Mouse (Mus musculus): ENCODE measurements around the gene Gm9507. TPM values are rescaled to one million over a fixed set of nuclear protein-coding genes. Genes with fewer than 3 reads are reported as not detected.
"Not testable (repeated sequence)": the region's sequence is repeated elsewhere in the genome, so short reads cannot be mapped to it uniquely, and the experiment has no call there.

Gm9507 gene
- polyA plus RNA-seq, 1 experiment from 2014 or later: not detected

DNA sequence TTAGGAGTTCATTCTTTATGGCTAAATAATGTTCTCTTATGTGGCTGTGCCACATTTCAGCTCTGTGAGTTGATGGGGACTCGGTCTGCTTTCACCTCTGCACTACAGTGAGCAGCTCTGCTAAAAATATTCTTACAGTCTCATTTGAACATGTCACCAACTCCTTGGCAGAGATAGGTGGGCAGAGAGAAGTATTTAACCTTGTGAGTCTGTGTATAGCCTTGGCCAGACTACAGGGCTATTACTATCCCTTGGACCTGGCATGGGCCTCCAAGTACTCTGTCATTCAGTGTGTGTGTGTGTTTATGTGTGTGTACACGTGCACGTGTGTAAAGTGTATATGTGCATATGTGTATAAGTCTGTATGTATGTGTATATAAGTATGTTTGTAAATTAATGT lies 28.2 kb downstream of the Gm9507 start:
- H3K4me3 ChIP-seq (replicated peaks; ENCODE audit: low read length); H3K9me3 ChIP-seq (ENCODE audit: control insufficient read depth, low read length); H3K36me3 ChIP-seq (ENCODE audit: control insufficient read depth, insufficient read depth); H3K4me1 ChIP-seq (replicated peaks; ENCODE audit: control insufficient read depth, insufficient read depth, low read length); H3K27me3 ChIP-seq (replicated peaks; ENCODE audit: control insufficient read depth, insufficient read depth, low read length); ATAC-seq; H3K27ac ChIP-seq (ENCODE audit: low read length); H3K9ac ChIP-seq (replicated peaks; ENCODE audit: low read depth, low read length); H3K4me2 ChIP-seq (ENCODE audit: low read length): not testable (repeated sequence)
- 100% methylated on average over 1 of the region's 3 CpGs for WGBS

DNA sequence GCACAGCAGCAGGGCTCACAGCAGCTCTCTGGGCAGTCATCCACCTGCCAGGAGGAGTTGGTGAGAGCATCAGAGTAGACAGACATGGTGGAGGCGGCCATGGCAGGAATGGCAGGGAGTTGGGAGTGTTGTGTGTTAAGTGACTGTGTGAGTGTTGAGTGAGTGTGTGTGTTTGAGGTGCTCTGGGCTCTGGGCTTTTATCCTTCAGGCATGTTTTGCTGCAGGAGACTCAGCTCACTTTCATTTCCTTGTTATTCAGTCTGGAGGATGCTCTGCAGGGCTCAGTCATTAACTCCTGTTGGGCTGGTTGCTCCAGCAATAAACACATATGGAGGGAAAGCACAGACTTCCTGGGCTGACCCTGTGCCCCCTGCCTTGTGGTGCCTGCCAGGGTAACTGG lies 29.2 kb downstream of the Gm9507 start, which contains the start of gene Gm3250:
Gene Gm3250, minus strand, starts transcription at position 101 of the 400 bp plus-strand sequence.
- H3K4me2 ChIP-seq (ENCODE audit: low read length); H3K9ac ChIP-seq (replicated peaks; ENCODE audit: low read depth, low read length); H3K4me1 ChIP-seq (replicated peaks; ENCODE audit: control insufficient read depth, insufficient read depth, low read length); H3K36me3 ChIP-seq (ENCODE audit: control insufficient read depth, insufficient read depth); H3K27me3 ChIP-seq (replicated peaks; ENCODE audit: control insufficient read depth, insufficient read depth, low read length); ATAC-seq; H3K4me3 ChIP-seq (replicated peaks; ENCODE audit: low read length); H3K27ac ChIP-seq (ENCODE audit: low read length); H3K9me3 ChIP-seq (ENCODE audit: control insufficient read depth, low read length): not testable (repeated sequence)
- 60% methylated on average over 1 of the region's 1 CpGs for WGBS

DNA sequence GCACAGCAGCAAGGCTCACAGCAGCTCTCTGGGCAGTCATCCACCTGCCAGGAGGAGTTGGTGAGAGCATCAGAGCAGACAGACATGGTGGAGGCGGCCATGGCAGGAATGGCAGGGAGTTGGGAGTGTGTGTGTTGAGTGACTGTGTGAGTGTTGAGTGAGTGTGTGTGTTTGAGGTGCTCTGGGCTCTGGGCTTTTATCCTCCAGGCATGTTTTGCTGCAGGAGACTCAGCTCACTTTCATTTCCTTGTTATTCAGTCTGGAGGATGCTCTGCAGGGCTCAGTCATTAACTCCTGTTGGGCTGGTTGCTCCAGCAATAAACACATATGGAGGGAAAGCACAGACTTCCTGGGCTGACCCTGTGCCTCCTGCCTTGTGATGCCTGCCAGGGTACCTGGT lies 34.8 kb downstream of the Gm9507 start, which contains the start of gene Gm7138:
Gene Gm7138, minus strand, starts transcription at position 101 of the 400 bp plus-strand sequence.
- not testable (repeated sequence) for H3K4me3 ChIP-seq (replicated peaks; ENCODE audit: low read length); H3K27me3 ChIP-seq (replicated peaks; ENCODE audit: control insufficient read depth, insufficient read depth, low read length); H3K9me3 ChIP-seq (ENCODE audit: control insufficient read depth, low read length); H3K36me3 ChIP-seq (ENCODE audit: control insufficient read depth, insufficient read depth); H3K27ac ChIP-seq (ENCODE audit: low read length); H3K4me2 ChIP-seq (ENCODE audit: low read length); ATAC-seq; H3K4me1 ChIP-seq (replicated peaks; ENCODE audit: control insufficient read depth, insufficient read depth, low read length); H3K9ac ChIP-seq (replicated peaks; ENCODE audit: low read depth, low read length)
- 50% methylated on average over 1 of the region's 1 CpGs for WGBS

DNA sequence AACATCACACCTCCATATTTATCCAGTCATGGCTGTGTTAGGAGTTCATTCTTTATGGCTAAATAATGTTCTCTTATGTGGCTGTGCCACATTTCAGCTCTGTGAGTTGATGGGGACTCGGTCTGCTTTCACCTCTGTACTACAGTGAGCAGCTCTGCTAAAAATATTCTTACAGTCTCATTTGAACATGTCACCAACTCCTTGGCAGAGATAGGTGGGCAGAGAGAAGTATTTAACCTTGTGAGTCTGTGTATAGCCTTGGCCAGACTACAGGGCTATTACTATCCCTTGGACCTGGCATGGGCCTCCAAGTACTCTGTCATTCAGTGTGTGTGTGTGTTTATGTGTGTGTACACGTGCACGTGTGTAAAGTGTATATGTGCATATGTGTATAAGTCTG lies 39.5 kb downstream of the Gm9507 start:
- H3K9me3 ChIP-seq (ENCODE audit: control insufficient read depth, low read length); ATAC-seq; H3K27me3 ChIP-seq (replicated peaks; ENCODE audit: control insufficient read depth, insufficient read depth, low read length); H3K27ac ChIP-seq (ENCODE audit: low read length); H3K4me1 ChIP-seq (replicated peaks; ENCODE audit: control insufficient read depth, insufficient read depth, low read length); H3K4me2 ChIP-seq (ENCODE audit: low read length); H3K9ac ChIP-seq (replicated peaks; ENCODE audit: low read depth, low read length); H3K36me3 ChIP-seq (ENCODE audit: control insufficient read depth, insufficient read depth); H3K4me3 ChIP-seq (replicated peaks; ENCODE audit: low read length): not testable (repeated sequence)
- 100% methylated on average over 1 of the region's 3 CpGs for WGBS

DNA sequence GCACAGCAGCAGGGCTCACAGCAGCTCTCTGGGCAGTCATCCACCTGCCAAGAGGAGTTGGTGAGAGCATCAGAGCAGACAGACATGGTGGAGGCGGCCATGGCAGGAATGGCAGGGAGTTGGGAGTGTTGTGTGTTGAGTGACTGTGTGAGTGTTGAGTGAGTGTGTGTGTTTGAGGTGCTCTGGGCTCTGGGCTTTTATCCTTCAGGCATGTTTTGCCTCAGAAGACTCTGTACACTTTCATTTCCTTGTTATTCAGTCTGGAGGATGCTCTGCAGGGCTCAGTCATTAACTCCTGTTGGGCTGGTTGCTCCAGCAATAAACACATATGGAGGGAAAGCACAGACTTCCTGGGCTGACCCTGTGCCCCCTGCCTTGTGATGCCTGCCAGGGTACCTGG lies 40.4 kb downstream of the Gm9507 start, which contains the start of gene Gm3238:
Gene Gm3238, minus strand, starts transcription at position 101 of the 400 bp plus-strand sequence.
- not testable (repeated sequence) for ATAC-seq; H3K27me3 ChIP-seq (replicated peaks; ENCODE audit: control insufficient read depth, insufficient read depth, low read length); H3K36me3 ChIP-seq (ENCODE audit: control insufficient read depth, insufficient read depth); H3K4me1 ChIP-seq (replicated peaks; ENCODE audit: control insufficient read depth, insufficient read depth, low read length); H3K9me3 ChIP-seq (ENCODE audit: control insufficient read depth, low read length); H3K9ac ChIP-seq (replicated peaks; ENCODE audit: low read depth, low read length); H3K4me2 ChIP-seq (ENCODE audit: low read length); H3K27ac ChIP-seq (ENCODE audit: low read length); H3K4me3 ChIP-seq (replicated peaks; ENCODE audit: low read length)
- WGBS: 92% methylated on average over 1 of the region's 1 CpGs

DNA sequence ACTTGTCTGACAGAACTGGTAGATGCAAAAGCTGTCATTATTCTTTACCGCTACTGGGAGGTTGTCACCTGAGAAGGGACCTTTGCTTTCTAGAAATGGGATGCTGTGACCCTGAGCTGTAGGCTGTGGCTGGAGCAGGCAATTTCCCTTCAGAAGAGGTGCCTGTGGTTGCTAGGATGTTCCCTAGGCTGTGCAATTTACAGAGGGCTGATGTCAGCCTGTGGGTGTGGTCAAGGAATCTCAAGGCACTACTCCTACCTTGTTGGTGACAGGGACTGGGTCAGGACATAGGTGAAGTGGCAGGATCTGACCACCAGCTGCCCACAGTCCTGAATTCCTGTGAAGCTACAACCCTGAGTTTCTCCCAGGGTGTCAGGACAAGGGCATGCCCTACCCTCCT lies 41.9 kb downstream of the Gm9507 start:
- Histone ChIP-seq H3K9me3 (ENCODE audit: control insufficient read depth, low read length) (no peaks in the 10 kb centered on the region), H3K4me1 (replicated peaks; ENCODE audit: control insufficient read depth, insufficient read depth, low read length) (no peaks in the 10 kb centered on the region), H3K4me3 (replicated peaks; ENCODE audit: low read length) (no peak overlapping the region), H3K4me2 (ENCODE audit: low read length) (no peak overlapping the region), H3K27me3 (replicated peaks; ENCODE audit: control insufficient read depth, insufficient read depth, low read length) (no peaks in the 10 kb centered on the region), H3K36me3 (ENCODE audit: control insufficient read depth, insufficient read depth) (no peaks in the 10 kb centered on the region), H3K27ac (ENCODE audit: low read length) (no peak overlapping the region), H3K9ac (replicated peaks; ENCODE audit: low read depth, low read length) (no peak overlapping the region)
- WGBS: 88% methylated on average over 1 of the region's 1 CpGs
- ATAC-seq: no peak

Other genes with a start within 250 kb of the Gm9507 start
- gene Pttg1ip, start 230.1 kb downstream of the Gm9507 start, polyA plus RNA-seq (2015; fragmentation: Nextera tagmentation; extraction: Ambion mirVana): 73.3 and 80.5 TPM in 2 replicates
- 335 and 349 TPM in 2 replicates for gene Sumo3, start 205.7 kb downstream of the Gm9507 start, polyA plus RNA-seq (2015; fragmentation: Nextera tagmentation; extraction: Ambion mirVana)
- gene Gm49325, start 205.6 kb downstream of the Gm9507 start, polyA plus RNA-seq (2015; fragmentation: Nextera tagmentation; extraction: Ambion mirVana): 1.2 and 8.4 TPM in 2 replicates
- 107 and 114 TPM in 2 replicates for gene Ube2g2, start 189.6 kb downstream of the Gm9507 start, polyA plus RNA-seq (2015; fragmentation: Nextera tagmentation; extraction: Ambion mirVana)
- gene Tspear, start 125.3 kb downstream of the Gm9507 start, polyA plus RNA-seq (2015; fragmentation: Nextera tagmentation; extraction: Ambion mirVana): 0.30 and 0.39 TPM in 2 replicates
- gene Gm19402, start 121.1 kb downstream of the Gm9507 start, polyA plus RNA-seq (2015; fragmentation: Nextera tagmentation; extraction: Ambion mirVana): not detected in 2 replicates
- not detected in 2 replicates for gene Gm9508, start 114.6 kb downstream of the Gm9507 start, polyA plus RNA-seq (2015; fragmentation: Nextera tagmentation; extraction: Ambion mirVana)
- gene Gm10272, start 105.2 kb downstream of the Gm9507 start, polyA plus RNA-seq (2015; fragmentation: Nextera tagmentation; extraction: Ambion mirVana): not detected in 2 replicates
- gene Gm10024, start 100.4 kb downstream of the Gm9507 start, polyA plus RNA-seq (2015; fragmentation: Nextera tagmentation; extraction: Ambion mirVana): not detected in 2 replicates
- not detected in 2 replicates for gene Gm10142, start 96.0 kb downstream of the Gm9507 start, polyA plus RNA-seq (2015; fragmentation: Nextera tagmentation; extraction: Ambion mirVana)
- not detected in 2 replicates for gene Krtap12-1, start 91.2 kb downstream of the Gm9507 start, polyA plus RNA-seq (2015; fragmentation: Nextera tagmentation; extraction: Ambion mirVana)
- not detected in 2 replicates for gene Gm10100, start 85.4 kb downstream of the Gm9507 start, polyA plus RNA-seq (2015; fragmentation: Nextera tagmentation; extraction: Ambion mirVana)
- gene Gm18596, start 69.2 kb downstream of the Gm9507 start, polyA plus RNA-seq (2015; fragmentation: Nextera tagmentation; extraction: Ambion mirVana): not detected in 2 replicates
- not detected in 2 replicates for gene Gm9736, start 60.5 kb downstream of the Gm9507 start, polyA plus RNA-seq (2015; fragmentation: Nextera tagmentation; extraction: Ambion mirVana)
- not detected in 2 replicates for gene Gm3233, start 52.2 kb downstream of the Gm9507 start, polyA plus RNA-seq (2015; fragmentation: Nextera tagmentation; extraction: Ambion mirVana)
- not detected in 2 replicates for gene Gm3238, start 40.5 kb downstream of the Gm9507 start, polyA plus RNA-seq (2015; fragmentation: Nextera tagmentation; extraction: Ambion mirVana)
- gene Gm7138, start 34.9 kb downstream of the Gm9507 start, polyA plus RNA-seq (2015; fragmentation: Nextera tagmentation; extraction: Ambion mirVana): not detected in 2 replicates
- gene Gm3250, start 29.3 kb downstream of the Gm9507 start, polyA plus RNA-seq (2015; fragmentation: Nextera tagmentation; extraction: Ambion mirVana): not detected in 2 replicates
- gene Gm7137, start 23.6 kb downstream of the Gm9507 start, polyA plus RNA-seq (2015; fragmentation: Nextera tagmentation; extraction: Ambion mirVana): not detected in 2 replicates
- gene Gm9639, start 16.8 kb downstream of the Gm9507 start, polyA plus RNA-seq (2015; fragmentation: Nextera tagmentation; extraction: Ambion mirVana): not detected in 2 replicates
- gene Gm19668, start 12.7 kb downstream of the Gm9507 start, polyA plus RNA-seq (2015; fragmentation: Nextera tagmentation; extraction: Ambion mirVana): not detected in 2 replicates
- gene Gm2696, start 2.8 kb upstream of the Gm9507 start, polyA plus RNA-seq (2015; fragmentation: Nextera tagmentation; extraction: Ambion mirVana): not detected in 2 replicates
- not detected in 2 replicates for gene Krtap10-4, start 15.3 kb upstream of the Gm9507 start, polyA plus RNA-seq (2015; fragmentation: Nextera tagmentation; extraction: Ambion mirVana)
- not detected in 2 replicates for gene Krtap10-10, start 24.1 kb upstream of the Gm9507 start, polyA plus RNA-seq (2015; fragmentation: Nextera tagmentation; extraction: Ambion mirVana)
- gene Gm36176, start 35.0 kb upstream of the Gm9507 start, polyA plus RNA-seq (2015; fragmentation: Nextera tagmentation; extraction: Ambion mirVana): not detected in 2 replicates
- gene Gm10318, start 41.0 kb upstream of the Gm9507 start, polyA plus RNA-seq (2015; fragmentation: Nextera tagmentation; extraction: Ambion mirVana): not detected in 2 replicates
- not detected in 2 replicates for gene Gm3285, start 50.1 kb upstream of the Gm9507 start, polyA plus RNA-seq (2015; fragmentation: Nextera tagmentation; extraction: Ambion mirVana)
- 10.9 and 15.7 TPM in 2 replicates for gene Lrrc3, start 90.7 kb upstream of the Gm9507 start, polyA plus RNA-seq (2015; fragmentation: Nextera tagmentation; extraction: Ambion mirVana)
- 3.0 and 5.0 TPM in 2 replicates for gene Trpm2, start 158.7 kb upstream of the Gm9507 start, polyA plus RNA-seq (2015; fragmentation: Nextera tagmentation; extraction: Ambion mirVana)
- gene 1810043G02Rik, start 166.7 kb upstream of the Gm9507 start, polyA plus RNA-seq (2015; fragmentation: Nextera tagmentation; extraction: Ambion mirVana): 33.7 and 36.0 TPM in 2 replicates
- 109 and 117 TPM in 2 replicates for gene Pfkl, start 198.2 kb upstream of the Gm9507 start, polyA plus RNA-seq (2015; fragmentation: Nextera tagmentation; extraction: Ambion mirVana)
- gene Dnmt3l, start 230.1 kb upstream of the Gm9507 start, polyA plus RNA-seq (2015; fragmentation: Nextera tagmentation; extraction: Ambion mirVana): not detected in 2 replicates
- gene Aire, start 231.8 kb upstream of the Gm9507 start, polyA plus RNA-seq (2015; fragmentation: Nextera tagmentation; extraction: Ambion mirVana): 0.34 TPM in 1 of 2 replicates, not detected in the other

Measured in forebrain, embryonic 16.5 days (tissue).